Mouse (Mus musculus): Measurements from ENCODE around the gene Slit3. TPM values are rescaled to one million over a fixed set of nuclear protein-coding genes. Genes with fewer than 3 reads are reported as not detected.

The Slit3 gene
- total and polyA plus RNA-seq, 3 experiments, result 0.76 TPM; not detected in 2

GRCm38 (mm10) chr11:35626161-35626885 is 505.3 kb downstream of the Slit3 start:
- Histone ChIP-seq H3K9me3 (replicated peaks) (peaks cover 86% of the 10 kb centered on the region), H3K4me3 (ENCODE audit: low read depth, low read length) (no peak overlapping the region), H3K4me1 (ENCODE audit: insufficient read depth, low read depth, low read length) (no peaks in the 10 kb centered on the region), H3K27me3 (ENCODE audit: insufficient read depth, low read length) (no peaks in the 10 kb centered on the region), H3K36me3 (replicated peaks) (no peaks in the 10 kb centered on the region)
- TF ChIP-seq GATA1 (IDR thresholded peaks at IDR 0.05; ENCODE audit: borderline replicate concordance, low read length) (no peak), CTCF (IDR thresholded peaks at IDR 0.05; ENCODE audit: low read depth, low read length) (no peak), GATA2 (IDR thresholded peaks at IDR 0.05; ENCODE audit: borderline replicate concordance, low read depth, low read length) (no peak), TAL1 (conservative IDR thresholded peaks at IDR 0.05; ENCODE audit: low read depth, low read length) (no peak), POLR2AphosphoS5 (IDR thresholded peaks at IDR 0.05; ENCODE audit: insufficient replicate concordance, low read depth, low read length) (no peak)
- DNase-seq (ENCODE audit: low spot score), result no peak
- ATAC-seq (ENCODE audit: extremely low read depth, insufficient number of reproducible peaks, low FRiP score, poor library complexity, severe bottlenecking), result no peak

- Histone ChIP-seq H3K36me3 (replicated peaks) (no peaks in the 10 kb centered on the region), H3K27me3 (ENCODE audit: insufficient read depth, low read length) (no peaks in the 10 kb centered on the region), H3K4me3 (ENCODE audit: low read depth, low read length) (no peak overlapping the region), H3K4me1 (ENCODE audit: insufficient read depth, low read depth, low read length) (no peaks in the 10 kb centered on the region), H3K9me3 (replicated peaks) (peaks cover 89% of the 10 kb centered on the region)
- TF ChIP-seq POLR2AphosphoS5 (IDR thresholded peaks at IDR 0.05; ENCODE audit: insufficient replicate concordance, low read depth, low read length) (no peak), CTCF (IDR thresholded peaks at IDR 0.05; ENCODE audit: low read depth, low read length) (no peak), GATA2 (IDR thresholded peaks at IDR 0.05; ENCODE audit: borderline replicate concordance, low read depth, low read length) (no peak), TAL1 (conservative IDR thresholded peaks at IDR 0.05; ENCODE audit: low read depth, low read length) (no peak), GATA1 (IDR thresholded peaks at IDR 0.05; ENCODE audit: borderline replicate concordance, low read length) (no peak)
- ATAC-seq (ENCODE audit: extremely low read depth, insufficient number of reproducible peaks, low FRiP score, poor library complexity, severe bottlenecking) (no peak), DNase-seq (ENCODE audit: low spot score) (no peak)
Measured at GRCm38 (mm10) chr11:35627815-35628214, 506.8 kb downstream of the Slit3 start.

- ATAC-seq (ENCODE audit: extremely low read depth, insufficient number of reproducible peaks, low FRiP score, poor library complexity, severe bottlenecking), result no peak
- no peak for TF ChIP-seq GATA1 (IDR thresholded peaks at IDR 0.05; ENCODE audit: borderline replicate concordance, low read length)
- TF ChIP-seq TAL1 (conservative IDR thresholded peaks at IDR 0.05; ENCODE audit: low read depth, low read length), result no peak
- TF ChIP-seq GATA2 (IDR thresholded peaks at IDR 0.05; ENCODE audit: borderline replicate concordance, low read depth, low read length), result no peak
- TF ChIP-seq POLR2AphosphoS5 (IDR thresholded peaks at IDR 0.05; ENCODE audit: insufficient replicate concordance, low read depth, low read length), result no peak
- TF ChIP-seq CTCF (IDR thresholded peaks at IDR 0.05; ENCODE audit: low read depth, low read length), result no peak
Measured at GRCm38 (mm10) chr11:35632262-35632661, 511.2 kb downstream of the Slit3 start.

DNA sequence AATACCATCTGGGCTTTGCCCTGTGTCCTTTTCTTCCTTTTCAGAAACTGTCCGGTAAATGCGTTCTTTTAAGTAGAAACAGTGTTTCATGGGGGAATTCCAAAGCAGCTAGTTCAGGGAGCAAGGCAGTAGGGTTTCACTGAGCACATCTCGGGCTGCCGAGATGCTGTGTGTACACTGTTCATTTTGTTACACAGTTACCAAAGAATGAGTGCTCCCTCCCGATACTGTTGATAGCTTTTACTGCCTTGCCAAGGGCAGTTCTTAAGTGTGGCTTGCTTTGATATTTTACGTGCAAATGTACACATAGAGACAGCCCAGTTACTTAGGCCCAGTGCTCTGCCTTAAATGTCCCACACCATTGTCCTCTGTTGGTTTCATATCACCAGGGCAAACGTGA is 516.1 kb downstream of the Slit3 start:
- Histone ChIP-seq H3K4me1 (ENCODE audit: insufficient read depth, low read depth, low read length) (no peaks in the 10 kb centered on the region), H3K9me3 (replicated peaks) (peaks cover 69% of the 10 kb centered on the region), H3K4me3 (ENCODE audit: low read depth, low read length) (no peak overlapping the region), H3K27me3 (ENCODE audit: insufficient read depth, low read length) (no peaks in the 10 kb centered on the region), H3K36me3 (replicated peaks) (no peaks in the 10 kb centered on the region)
- no peak for TF ChIP-seq POLR2AphosphoS5 (IDR thresholded peaks at IDR 0.05; ENCODE audit: insufficient replicate concordance, low read depth, low read length)
- no peak for ATAC-seq (ENCODE audit: extremely low read depth, insufficient number of reproducible peaks, low FRiP score, poor library complexity, severe bottlenecking)
- no peak for DNase-seq (ENCODE audit: low spot score)

More at GRCm38 (mm10) chr11:35632262-35632661, 511.2 kb downstream of the Slit3 start:
- Histone ChIP-seq H3K9me3 (replicated peaks) (peaks cover 87% of the 10 kb centered on the region), H3K4me1 (ENCODE audit: insufficient read depth, low read depth, low read length) (no peaks in the 10 kb centered on the region), H3K4me3 (ENCODE audit: low read depth, low read length) (no peak overlapping the region), H3K27me3 (ENCODE audit: insufficient read depth, low read length) (no peaks in the 10 kb centered on the region), H3K36me3 (replicated peaks) (no peaks in the 10 kb centered on the region)
- no peak for DNase-seq (ENCODE audit: low spot score)

DNA sequence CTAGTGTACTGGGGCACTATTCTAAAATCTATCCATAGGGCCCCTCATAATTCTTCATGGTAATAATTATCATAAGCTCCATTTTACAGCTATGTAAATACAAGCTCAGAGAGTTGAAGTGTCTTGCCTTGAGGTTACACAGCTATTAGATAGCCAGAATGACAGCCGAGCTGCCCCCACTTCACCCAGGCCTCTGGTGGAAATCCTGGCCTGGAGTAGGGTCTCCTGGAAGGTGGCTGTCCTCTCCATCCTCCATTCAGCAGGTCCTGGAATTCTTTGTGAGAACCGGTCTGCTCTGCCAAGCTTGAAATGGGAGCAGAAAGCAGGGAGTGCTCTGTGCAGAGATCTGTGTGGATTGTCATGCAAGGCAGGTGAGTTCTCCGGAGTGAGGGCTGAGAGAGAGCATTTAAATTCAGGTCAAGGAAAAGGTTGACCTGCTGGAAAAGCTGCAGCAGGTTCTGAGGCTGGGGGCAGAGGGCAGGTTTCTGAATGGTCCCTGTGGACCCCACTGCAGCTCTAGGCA is 517.9 kb downstream of the Slit3 start:
- Histone ChIP-seq H3K9me3 (replicated peaks) (peaks cover 58% of the 10 kb centered on the region), H3K27me3 (ENCODE audit: insufficient read depth, low read length) (no peaks in the 10 kb centered on the region), H3K4me1 (ENCODE audit: insufficient read depth, low read depth, low read length) (no peaks in the 10 kb centered on the region), H3K36me3 (replicated peaks) (no peaks in the 10 kb centered on the region), H3K4me3 (ENCODE audit: low read depth, low read length) (no peak overlapping the region)
- ATAC-seq (ENCODE audit: extremely low read depth, insufficient number of reproducible peaks, low FRiP score, poor library complexity, severe bottlenecking) (no peak), DNase-seq (ENCODE audit: low spot score) (no peak)
- TF ChIP-seq GATA1 (IDR thresholded peaks at IDR 0.05; ENCODE audit: borderline replicate concordance, low read length) (no peak), GATA2 (IDR thresholded peaks at IDR 0.05; ENCODE audit: borderline replicate concordance, low read depth, low read length) (no peak), CTCF (IDR thresholded peaks at IDR 0.05; ENCODE audit: low read depth, low read length) (no peak), TAL1 (conservative IDR thresholded peaks at IDR 0.05; ENCODE audit: low read depth, low read length) (no peak), POLR2AphosphoS5 (IDR thresholded peaks at IDR 0.05; ENCODE audit: insufficient replicate concordance, low read depth, low read length) (no peak)

GRCm38 (mm10) chr11:35639428-35639827 is 518.4 kb downstream of the Slit3 start:
- ATAC-seq (ENCODE audit: extremely low read depth, insufficient number of reproducible peaks, low FRiP score, poor library complexity, severe bottlenecking) (no peak), DNase-seq (ENCODE audit: low spot score) (no peak)
- Histone ChIP-seq H3K4me3 (ENCODE audit: low read depth, low read length) (no peak overlapping the region), H3K9me3 (replicated peaks) (peaks cover 56% of the 10 kb centered on the region), H3K36me3 (replicated peaks) (no peaks in the 10 kb centered on the region), H3K27me3 (ENCODE audit: insufficient read depth, low read length) (no peaks in the 10 kb centered on the region), H3K4me1 (ENCODE audit: insufficient read depth, low read depth, low read length) (no peaks in the 10 kb centered on the region)
- no peak for TF ChIP-seq GATA1 (IDR thresholded peaks at IDR 0.05; ENCODE audit: borderline replicate concordance, low read length)
- no peak for TF ChIP-seq TAL1 (conservative IDR thresholded peaks at IDR 0.05; ENCODE audit: low read depth, low read length)
- TF ChIP-seq GATA2 (IDR thresholded peaks at IDR 0.05; ENCODE audit: borderline replicate concordance, low read depth, low read length), result no peak
- TF ChIP-seq POLR2AphosphoS5 (IDR thresholded peaks at IDR 0.05; ENCODE audit: insufficient replicate concordance, low read depth, low read length), result no peak
- no peak for TF ChIP-seq CTCF (IDR thresholded peaks at IDR 0.05; ENCODE audit: low read depth, low read length)

Data from G1E (cell line).